Mouse (Mus musculus) small intestine, adult 2 months (tissue): ENCODE data around the gene Src.

Source experiments
- CTCF ChIP-seq: fragments of 200-500 bp; IDR thresholded peaks from 2 replicates; pipeline ENCODE4 v1.5.1; 2012; ENCODE audit warnings: low read depth, mild to moderate bottlenecking, control low read depth, inconsistent platforms, low read length, moderate library complexity, mixed read lengths; ENCODE audit not compliant: insufficient replicate concordance, insufficient read length; ENCODE audit errors: extremely low read depth
- POLR2A ChIP-seq: fragments of 200-500 bp; IDR thresholded peaks from 2 replicates; pipeline ENCODE4 v1.6.1; 2012; ENCODE audit warnings: low read depth, mild to moderate bottlenecking, control low read depth, inconsistent platforms, low read length, moderate library complexity

- TF ChIP-seq POLR2A, result peak; percentile 83
- TF ChIP-seq CTCF, result no peak
Measured at GRCm38 (mm10) chr2:157425643-157425988, 7.4 kb downstream of the Src start.
